Mouse (Mus musculus): ENCODE results near the gene Gnb1.

Gene Gnb1

GRCm38 (mm10) chr4:155575521-155575920 is 84.4 kb downstream of the Gnb1 start:
- no peak for DNase-seq (ENCODE audit: low spot score in 2 of 2)

DNA sequence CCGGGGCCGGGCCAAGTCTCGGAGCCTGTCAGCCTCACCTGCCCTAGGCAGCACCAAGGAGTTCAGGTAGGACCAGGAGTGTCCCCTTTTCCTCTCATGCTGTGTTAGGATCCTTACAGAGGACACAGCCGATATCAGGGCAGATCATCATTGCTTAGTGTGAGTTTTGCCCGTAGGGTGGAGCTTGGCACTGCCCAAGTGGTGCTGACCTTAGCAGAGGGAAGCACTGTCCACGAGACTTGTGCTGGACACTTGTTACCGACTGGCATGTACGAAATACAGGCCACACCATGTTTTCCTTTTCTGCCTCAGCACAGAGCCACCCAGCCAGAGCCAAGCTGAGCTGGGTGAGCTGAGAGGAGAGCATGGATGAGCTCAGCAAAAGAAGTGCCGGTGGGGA is 86.0 kb downstream of the Gnb1 start:
- no peak for DNase-seq (ENCODE audit: low spot score in 2 of 2)

DNA sequence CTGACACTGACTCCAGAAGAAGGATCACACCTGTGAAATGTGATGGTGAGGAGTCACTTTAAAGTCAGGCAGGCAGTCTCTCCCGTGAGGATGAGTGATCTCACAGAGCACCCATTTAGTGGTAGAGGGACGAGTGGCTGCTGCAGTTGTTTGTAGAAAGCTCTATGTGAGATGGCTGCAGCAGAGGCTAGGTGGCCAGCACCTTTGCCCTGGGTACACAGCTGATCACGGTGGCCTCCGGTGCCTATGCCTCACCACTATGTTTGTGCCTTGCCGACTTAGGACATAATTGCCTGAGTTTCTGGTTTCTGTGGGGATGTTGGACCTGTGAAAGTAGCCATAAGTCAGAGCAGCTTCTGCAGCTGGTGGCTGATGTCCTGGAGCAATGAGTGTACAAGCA is 86.6 kb downstream of the Gnb1 start:
- no peak for DNase-seq (ENCODE audit: low spot score in 2 of 2)

- DNase-seq (ENCODE audit: low spot score in 2 of 2): peak in 1 of 2 experiments; percentile 47
Observed at GRCm38 (mm10) chr4:155578336-155579125, 87.4 kb downstream of the Gnb1 start.

- peak in 1 of 2 experiments; percentile 71 for DNase-seq (ENCODE audit: low spot score in 2 of 2)
Observed at GRCm38 (mm10) chr4:155580420-155580819, 89.3 kb downstream of the Gnb1 start.

DNA sequence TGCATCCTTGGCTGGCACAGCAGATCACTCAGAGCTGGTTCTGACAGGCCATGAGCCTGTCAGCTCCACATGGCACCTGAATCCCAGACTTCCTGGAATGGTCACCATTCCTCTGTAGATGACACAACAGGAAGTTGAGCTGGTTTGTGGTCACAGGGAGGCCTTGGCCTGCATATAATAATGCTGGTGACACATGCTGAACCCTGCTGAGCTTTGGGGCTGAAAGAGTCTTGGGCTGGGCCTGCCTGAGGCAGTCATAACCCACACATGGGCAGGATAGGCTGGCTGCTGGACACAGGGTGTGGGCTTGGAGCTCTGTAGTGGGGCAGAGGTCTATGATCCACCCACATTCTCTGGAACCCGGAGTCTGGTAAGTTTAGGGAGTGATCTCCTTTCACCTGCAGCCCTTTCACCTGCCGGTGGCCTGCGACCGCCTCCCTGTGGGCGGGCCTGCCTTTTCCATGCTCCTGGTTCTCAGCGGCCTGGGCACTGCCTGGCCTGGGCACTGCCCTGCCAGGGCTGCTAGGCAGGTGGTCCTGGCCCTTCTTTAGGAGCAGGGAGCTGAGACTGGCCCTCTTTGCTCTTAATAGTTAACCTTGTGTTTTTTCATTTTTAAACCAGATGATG is 91.2 kb downstream of the Gnb1 start:
- peak in 1 of 2 experiments; percentile 35 for DNase-seq (ENCODE audit: low spot score in 2 of 2)

- no peak for DNase-seq (ENCODE audit: low spot score in 2 of 2)
Observed at GRCm38 (mm10) chr4:155589356-155589755, 98.2 kb downstream of the Gnb1 start.

- no peak for DNase-seq (ENCODE audit: low spot score in 2 of 2)
Observed at GRCm38 (mm10) chr4:155591012-155591719, 100.0 kb downstream of the Gnb1 start.

DNA sequence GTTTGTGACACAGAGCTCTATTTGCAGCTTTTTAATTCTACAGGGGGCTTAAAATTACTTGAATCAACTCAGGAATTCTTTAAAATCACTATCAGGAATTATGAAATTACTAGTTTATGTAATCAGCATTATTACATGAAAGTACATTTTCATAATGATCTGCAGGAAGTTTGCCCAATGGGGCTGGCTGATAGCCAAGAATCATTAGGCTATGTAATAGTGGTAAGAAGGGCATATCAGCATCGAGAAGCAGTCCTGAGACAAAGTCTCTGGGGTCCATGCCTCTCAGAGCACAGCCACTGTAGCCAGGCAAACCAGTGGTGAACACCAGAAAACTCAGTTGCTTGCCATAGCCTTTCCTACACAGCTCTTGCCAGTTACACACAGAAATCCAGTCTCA is 102.6 kb downstream of the Gnb1 start:
- DNase-seq (ENCODE audit: low spot score in 2 of 2): no peak

GRCm38 (mm10) chr4:155595777-155596176 is 104.6 kb downstream of the Gnb1 start:
- no peak for DNase-seq (ENCODE audit: low spot score in 2 of 2)

- DNase-seq (ENCODE audit: low spot score in 2 of 2): no peak
Observed at GRCm38 (mm10) chr4:155596606-155597005, 105.4 kb downstream of the Gnb1 start.

- DNase-seq (ENCODE audit: low spot score in 2 of 2): no peak
Observed at GRCm38 (mm10) chr4:155598536-155598935, 107.4 kb downstream of the Gnb1 start.

GRCm38 (mm10) chr4:155599901-155600825 is 109.0 kb downstream of the Gnb1 start:
- no peak for DNase-seq (ENCODE audit: low spot score in 2 of 2)

DNA sequence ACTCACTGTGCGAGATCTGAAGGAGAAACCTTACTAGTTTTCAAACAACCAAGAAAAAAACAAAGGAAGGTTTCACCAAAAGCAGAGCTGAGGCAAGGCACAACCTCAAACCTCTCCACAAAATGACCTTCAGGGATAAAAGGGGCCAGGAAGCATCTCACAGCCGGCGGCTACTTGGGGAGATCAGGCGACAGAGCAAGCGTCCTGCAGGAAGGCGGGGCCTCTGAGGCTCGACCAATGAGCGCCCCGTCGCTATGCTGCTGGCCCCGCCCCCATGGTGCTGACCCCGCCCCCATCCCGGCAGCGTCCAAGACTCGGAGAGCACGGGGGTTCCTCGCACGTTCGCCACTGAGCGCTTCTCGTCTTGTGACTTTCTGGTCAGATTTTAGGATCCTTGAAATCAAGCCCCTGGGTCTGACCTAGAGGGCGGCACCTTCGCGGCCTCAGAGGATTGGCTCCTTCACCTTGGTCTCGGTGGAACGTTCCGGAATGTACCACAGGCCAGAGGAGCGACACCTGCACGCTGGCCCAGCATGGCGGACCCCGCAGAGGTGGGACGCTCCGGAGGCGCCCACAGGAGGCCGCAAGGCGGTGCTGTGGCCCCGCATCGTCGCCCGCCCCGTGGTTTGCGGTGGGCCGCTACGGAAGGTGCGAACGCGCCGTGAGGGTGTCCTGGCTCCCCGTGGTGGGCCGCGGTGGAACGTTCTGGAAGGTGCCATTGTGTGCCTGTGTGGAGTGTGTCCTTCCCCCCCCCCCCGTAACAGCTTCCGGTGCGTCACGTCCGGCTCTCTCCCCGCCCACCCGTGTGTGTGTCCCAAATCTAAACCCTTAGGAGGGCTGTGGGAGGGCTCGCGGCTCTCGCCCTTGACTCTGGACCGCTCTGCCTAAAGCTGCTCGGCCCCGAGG is 110.2 kb downstream of the Gnb1 start, which contains the start of gene Slc35e2:
Gene Slc35e2 (plus strand): TSS at position 326 of the 906 bp plus-strand sequence.
- DNase-seq (ENCODE audit: low spot score in 2 of 2): peak; percentile 90 to 94

DNA sequence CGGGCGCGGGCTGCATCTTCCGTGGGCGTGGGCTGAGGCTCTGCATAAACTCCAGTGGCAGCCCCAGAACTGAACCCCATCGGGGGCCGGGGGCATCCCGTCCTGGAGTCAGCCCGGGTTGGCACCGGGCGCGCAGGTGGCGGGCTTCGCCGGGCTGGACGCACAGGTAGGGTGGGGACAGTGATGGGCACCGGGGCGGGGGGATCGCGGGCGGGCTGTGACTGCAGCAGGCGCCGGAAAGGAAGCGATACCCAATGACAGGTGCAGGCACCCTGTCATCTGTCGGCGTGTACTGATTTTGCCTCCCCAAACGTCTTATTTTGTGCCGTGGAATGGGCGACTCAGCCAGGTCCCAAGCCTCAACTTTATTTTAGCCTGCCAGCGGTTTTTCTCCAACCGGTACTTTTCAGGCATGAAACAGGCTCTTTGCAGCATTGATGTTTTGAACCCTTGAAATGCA is 110.9 kb downstream of the Gnb1 start:
- DNase-seq (ENCODE audit: low spot score in 2 of 2): no peak

- DNase-seq (ENCODE audit: low spot score in 2 of 2): no peak
Observed at GRCm38 (mm10) chr4:155602753-155603152, 111.6 kb downstream of the Gnb1 start.

DNA sequence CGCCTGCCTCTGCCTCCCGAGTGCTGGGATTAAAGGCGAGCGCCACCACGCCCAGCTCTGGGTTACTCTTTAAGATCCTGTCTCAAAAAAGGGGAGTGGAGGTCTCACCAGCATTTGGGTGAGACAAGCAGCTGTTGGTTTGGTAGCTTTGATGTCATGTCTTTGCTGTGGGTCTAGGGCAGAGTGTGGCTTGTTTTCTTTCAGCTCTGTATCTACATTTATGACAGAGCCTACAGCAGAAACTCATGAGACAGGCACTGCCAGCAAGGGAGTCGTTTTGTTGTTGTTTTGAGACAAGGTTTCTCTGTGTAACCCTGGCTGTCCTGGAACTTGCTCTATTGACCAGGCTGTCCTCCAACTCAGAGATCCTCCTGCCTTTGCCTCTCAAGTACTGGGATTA is 112.6 kb downstream of the Gnb1 start:
- no peak for DNase-seq (ENCODE audit: low spot score in 2 of 2)

DNA sequence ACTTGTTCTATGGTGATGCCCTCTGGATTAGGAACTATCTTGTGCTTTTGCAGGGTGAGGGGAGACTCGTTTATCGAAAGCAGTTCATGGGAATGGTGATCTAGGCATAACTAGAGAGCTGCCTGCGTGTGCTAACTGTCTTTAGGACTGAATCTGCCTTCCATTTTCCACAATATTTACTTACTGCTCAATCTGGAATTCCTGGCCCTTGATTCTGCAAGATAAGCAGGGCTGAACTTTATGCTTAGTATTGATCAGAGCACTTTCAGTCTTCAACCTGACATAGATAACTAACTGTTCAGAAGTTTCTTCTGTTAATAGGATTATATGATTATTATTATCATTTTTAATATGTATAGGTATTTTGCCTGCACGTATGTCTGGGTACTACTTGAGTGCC is 114.0 kb downstream of the Gnb1 start:
- DNase-seq (ENCODE audit: low spot score in 2 of 2): no peak

DNA sequence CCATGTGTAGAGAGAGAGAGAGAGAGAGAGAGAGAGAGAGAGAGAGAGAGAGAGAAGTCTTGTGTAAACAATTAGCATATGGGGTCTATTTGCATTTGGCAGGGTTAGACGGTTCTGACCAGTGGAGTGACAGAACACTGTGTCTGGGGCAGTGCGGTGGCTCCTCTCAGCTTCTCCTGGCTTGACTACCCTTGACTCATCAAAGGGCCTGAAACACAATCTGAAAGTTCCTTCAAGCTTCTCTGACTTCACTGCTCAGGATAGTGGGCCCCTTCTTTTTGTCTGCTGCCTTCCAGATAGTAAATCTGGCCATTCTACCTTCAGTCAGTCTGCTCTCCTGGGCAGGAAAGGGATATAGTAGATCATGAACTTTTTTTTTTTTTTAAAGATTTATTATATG is 115.7 kb downstream of the Gnb1 start:
- DNase-seq (ENCODE audit: low spot score in 2 of 2): no peak

Measured in urinary bladder, postnatal 4 days (tissue).